Mouse (Mus musculus) thymus, adult 2 months (tissue): ENCODE results near the gene Rho.

Source experiments
- CTCF ChIP-seq: fragments of 200-500 bp; IDR thresholded peaks from 2 replicates; pipeline ENCODE4 v1.5.1; 2012; ENCODE audit warnings: mild to moderate bottlenecking, control low read depth, low read length, moderate library complexity, borderline replicate concordance; ENCODE audit not compliant: control insufficient read depth, poor library complexity, insufficient read depth; ENCODE audit errors: extremely low read depth
- POLR2A ChIP-seq: fragments of 200-500 bp; IDR thresholded peaks from 2 replicates; pipeline ENCODE4 v1.6.1; 2012; ENCODE audit warnings: mild to moderate bottlenecking, low read length, control low read depth, moderate library complexity; ENCODE audit not compliant: control insufficient read depth, poor library complexity, insufficient read depth; ENCODE audit errors: extremely low read depth

DNA sequence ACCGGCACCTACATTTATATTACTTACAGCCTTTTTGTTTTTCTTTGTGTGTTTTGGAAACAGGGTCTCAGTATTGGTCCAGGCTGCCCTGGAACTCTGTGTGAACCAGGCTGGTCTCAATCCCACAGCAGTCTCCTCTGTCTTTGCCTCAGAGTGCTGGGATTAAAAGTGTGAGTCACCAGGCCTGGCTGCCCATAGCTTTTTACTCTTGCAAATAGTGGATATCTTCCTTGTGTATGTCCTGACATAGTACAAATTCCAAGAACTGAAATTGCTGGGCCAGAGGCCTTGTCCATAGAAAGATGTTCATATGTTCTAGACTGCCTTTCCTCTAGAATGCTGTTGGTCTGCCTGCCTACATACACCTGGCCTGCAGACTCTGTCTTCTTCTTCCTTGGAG is 35.2 kb upstream of the Rho start:
- TF ChIP-seq CTCF (no peak), POLR2A (no peak)
